Mouse (Mus musculus) lung, postnatal 36 days (tissue): ENCODE data around the gene S100a13.

Experiments
- DNase-seq: peaks from one replicate; pipeline ENCODE4 v3.0.0; 2022; ENCODE audit warnings: mixed read lengths

The S100a13 gene

GRCm38 (mm10) chr3:90513796-90514590, at the start of gene S100a13, which contains the start of gene S100a1:
Gene S100a13, plus strand, starts transcription at chr3:90514435.
Gene S100a1, minus strand, starts transcription at chr3:90514392.
- DNase-seq, result peak; percentile 90

- peak; percentile 85 for DNase-seq
These were observed 49.6 kb upstream of the S100a13 start for GRCm38 (mm10) chr3:90464552-90465080.

- DNase-seq, result peak; percentile 24
These were observed 49.1 kb upstream of the S100a13 start for GRCm38 (mm10) chr3:90465081-90465685.

GRCm38 (mm10) chr3:90465686-90466310, 48.4 kb upstream of the S100a13 start, which contains the start of gene Npr1:
Gene Npr1, minus strand, starts transcription at chr3:90465866.
- peak; percentile 77 for DNase-seq

- DNase-seq, result peak; percentile 88
These were observed 47.9 kb upstream of the S100a13 start for GRCm38 (mm10) chr3:90466311-90466766.

GRCm38 (mm10) chr3:90467618-90468300, 46.5 kb upstream of the S100a13 start:
- DNase-seq, result no peak

- peak; percentile 81 for DNase-seq
These were observed 42.0 kb upstream of the S100a13 start for GRCm38 (mm10) chr3:90472213-90472612.

GRCm38 (mm10) chr3:90475151-90475830, 38.9 kb upstream of the S100a13 start:
- no peak for DNase-seq

GRCm38 (mm10) chr3:90475831-90476611, 38.2 kb upstream of the S100a13 start, which contains the start of gene Ilf2:
Gene Ilf2, plus strand, starts transcription at chr3:90476126.
- DNase-seq, result peak; percentile 97

- DNase-seq, result no peak
These were observed 27.2 kb upstream of the S100a13 start for GRCm38 (mm10) chr3:90486998-90487397.

- no peak for DNase-seq
These were observed 25.7 kb upstream of the S100a13 start for GRCm38 (mm10) chr3:90488576-90488975.

- DNase-seq, result peak; percentile 99
These were observed 23.5 kb upstream of the S100a13 start, which contains the start of gene Snapin for GRCm38 (mm10) chr3:90490696-90491256. Gene Snapin, minus strand, starts transcription at chr3:90491033.

- DNase-seq, result peak; percentile 78
These were observed 22.9 kb upstream of the S100a13 start for GRCm38 (mm10) chr3:90491350-90491749.

GRCm38 (mm10) chr3:90493831-90494540, 20.2 kb upstream of the S100a13 start:
- DNase-seq, result no peak

- no peak for DNase-seq
These were observed 18.2 kb upstream of the S100a13 start for GRCm38 (mm10) chr3:90495850-90496525.

GRCm38 (mm10) chr3:90497597-90497996, 16.6 kb upstream of the S100a13 start:
- no peak for DNase-seq

- DNase-seq, result no peak
These were observed 10.8 kb upstream of the S100a13 start for GRCm38 (mm10) chr3:90503444-90503843.

GRCm38 (mm10) chr3:90505216-90505615, 9.0 kb upstream of the S100a13 start:
- no peak for DNase-seq

GRCm38 (mm10) chr3:90506362-90506761, 7.9 kb upstream of the S100a13 start:
- peak; percentile 55 for DNase-seq
